Mouse (Mus musculus) CH12.LX (cell line): ENCODE measurements at regions not wholly inside any gene's neighbourhood (a gene's known extent, or its start where the extent isn't known, plus 50 kb on each side); places are given as distances from the start of the nearest gene placed in this dataset.

Source experiments
- CHD1 ChIP-seq: IDR thresholded peaks from 2 replicates; pipeline ENCODE4 v1.6.1; 2012; ENCODE audit warnings: low read depth, low read length, improper control_type of control experiment, inconsistent platforms
- CTCF ChIP-seq, 2 experiments: IDR thresholded peaks in 1 of 2; conservative IDR thresholded peaks in 1 of 2; 2 replicates each; pipeline ENCODE4 v1.5.1; 2011 to 2012; ENCODE audit warnings: low read depth in 2 of 2, low read length in 2 of 2, improper control_type of control experiment in 1 of 2, inconsistent platforms in 1 of 2, mild to moderate bottlenecking in 1 of 2, moderate library complexity in 1 of 2
- GABPA ChIP-seq: IDR thresholded peaks from 2 replicates; pipeline ENCODE4 v1.6.1; 2012; ENCODE audit warnings: low read depth, low read length, improper control_type of control experiment, inconsistent platforms; ENCODE audit not compliant: insufficient replicate concordance
- MAX ChIP-seq: IDR thresholded peaks from 2 replicates; pipeline ENCODE4 v1.6.1; 2011; ENCODE audit warnings: low read length, improper control_type of control experiment
- MEF2A ChIP-seq: IDR thresholded peaks from 2 replicates; pipeline ENCODE4 v1.6.1; 2014; ENCODE audit warnings: low read depth, mild to moderate bottlenecking, inconsistent platforms, low read length, improper control_type of control experiment, borderline replicate concordance
- POLR2A ChIP-seq: IDR thresholded peaks from 2 replicates; pipeline ENCODE4 v1.6.1; 2011; ENCODE audit warnings: low read depth, mild to moderate bottlenecking, improper control_type of control experiment, low read length
- POLR2AphosphoS2 ChIP-seq: IDR thresholded peaks from 2 replicates; pipeline ENCODE4 v1.6.1; 2011; ENCODE audit warnings: low read depth, low read length, improper control_type of control experiment
- USF2 ChIP-seq: conservative IDR thresholded peaks from 2 replicates; pipeline ENCODE4 v1.6.1; 2011; ENCODE audit warnings: low read depth, low read length, improper control_type of control experiment
- ZC3H11A ChIP-seq: IDR thresholded peaks from 2 replicates; pipeline ENCODE4 v1.6.1; 2012; ENCODE audit warnings: low read depth, mild to moderate bottlenecking, inconsistent platforms, low read length, improper control_type of control experiment

GRCm38 (mm10) chr3:70102593-70103213 is 95.3 kb downstream of the Otol1 start:
- TF ChIP-seq ZC3H11A (no peak), CHD1 (no peak), MAX (no peak), USF2 (no peak), CTCF (conservative IDR thresholded peaks at IDR 0.05 in 1 of 2, IDR thresholded peaks at IDR 0.05 in 1 of 2; ENCODE audit: low read depth in 2 of 2, low read length in 2 of 2) (no peak), POLR2A (no peak), MEF2A (no peak), POLR2AphosphoS2 (no peak), GABPA (no peak)
